Mouse (Mus musculus): Measurements from ENCODE around the gene Ocln. TPM values are rescaled to one million over a fixed set of nuclear protein-coding genes. Genes with fewer than 3 reads are reported as not detected.

Ocln gene
- total and polyA plus RNA-seq, 3 experiments: 0.27 TPM; not detected in 2

DNA sequence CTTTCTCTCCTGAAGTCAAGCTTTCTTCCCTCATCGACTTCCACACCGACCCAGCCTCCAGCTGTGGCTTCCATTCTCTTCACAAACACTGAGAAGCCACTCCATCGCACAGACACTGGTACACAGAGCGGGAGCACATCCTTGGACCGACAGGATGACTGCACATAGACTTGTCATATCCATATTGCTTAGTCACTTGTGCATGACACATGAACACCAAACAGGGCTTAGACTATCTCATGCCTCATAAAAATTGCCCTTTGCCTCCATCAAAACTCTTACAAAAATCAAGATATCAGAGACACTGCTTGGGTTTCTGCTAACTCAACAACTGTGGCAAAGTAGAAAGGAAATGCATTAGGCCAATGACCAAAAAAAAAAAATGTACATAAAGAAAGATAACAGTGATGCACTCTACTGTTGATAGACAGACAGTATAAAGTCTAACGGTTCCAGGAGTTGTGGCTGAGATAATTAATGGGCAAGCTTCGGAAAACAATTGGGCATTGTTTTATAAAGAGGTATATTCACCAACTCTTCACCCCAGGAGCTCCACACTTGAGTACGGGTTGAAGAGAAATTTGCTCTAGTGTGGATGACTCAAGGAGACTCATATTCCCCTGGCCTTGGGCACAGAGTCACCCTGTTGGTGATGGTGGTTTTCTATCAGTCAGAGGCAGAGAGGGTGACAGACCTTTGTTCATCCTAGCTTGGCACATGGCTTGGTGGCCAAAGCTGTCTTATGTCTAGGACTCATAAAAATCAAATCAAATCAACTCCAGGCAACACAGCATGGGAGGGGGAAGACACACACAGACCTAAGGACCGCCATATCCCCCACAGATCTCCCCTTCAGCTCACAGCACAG, 30.6 kb downstream of the Ocln start:
- no peak overlapping the region for H3K4me3 ChIP-seq (ENCODE audit: low read depth, low read length)
- ATAC-seq (ENCODE audit: extremely low read depth, insufficient number of reproducible peaks, low FRiP score, poor library complexity, severe bottlenecking) (no peak), DNase-seq (ENCODE audit: low spot score) (no peak)

DNA sequence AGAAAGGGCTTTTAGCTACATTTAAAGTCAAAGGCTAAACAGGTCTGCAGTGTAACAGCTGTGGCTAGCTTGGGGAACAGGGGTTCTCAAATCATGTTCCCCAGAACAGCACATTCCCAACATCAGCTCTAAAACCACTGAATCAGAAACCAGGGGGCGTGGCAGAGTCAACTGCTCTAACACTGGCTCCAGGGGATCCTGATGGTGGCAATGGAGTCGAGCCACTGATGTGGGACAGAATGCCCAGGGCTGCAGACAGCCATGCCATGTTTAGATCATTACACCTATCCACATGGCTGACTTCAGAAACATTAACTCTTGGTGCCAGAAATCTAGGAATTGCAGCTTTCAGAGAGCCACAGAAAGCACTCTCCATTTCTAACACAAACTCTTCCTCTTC, 33.4 kb downstream of the Ocln start:
- no peak for DNase-seq (ENCODE audit: low spot score)
- Histone ChIP-seq H3K27me3 (ENCODE audit: insufficient read depth, low read length) (peaks cover 17% of the 10 kb centered on the region), H3K36me3 (replicated peaks) (no peaks in the 10 kb centered on the region), H3K4me1 (ENCODE audit: insufficient read depth, low read depth, low read length) (peaks cover 4% of the 10 kb centered on the region), H3K4me3 (ENCODE audit: low read depth, low read length) (no peak overlapping the region), H3K9me3 (replicated peaks) (no peaks in the 10 kb centered on the region)
- ATAC-seq (ENCODE audit: extremely low read depth, insufficient number of reproducible peaks, low FRiP score, poor library complexity, severe bottlenecking): no peak
- TF ChIP-seq POLR2AphosphoS5 (IDR thresholded peaks at IDR 0.05; ENCODE audit: insufficient replicate concordance, low read depth, low read length): no peak
- TF ChIP-seq TAL1 (conservative IDR thresholded peaks at IDR 0.05; ENCODE audit: low read depth, low read length): no peak
- TF ChIP-seq GATA1 (IDR thresholded peaks at IDR 0.05; ENCODE audit: borderline replicate concordance, low read length): no peak

More for the DNA sequence above, 30.6 kb downstream of the Ocln start:
- no peaks in the 10 kb centered on the region for H3K36me3 ChIP-seq (replicated peaks)
- peaks cover 13% of the 10 kb centered on the region for H3K27me3 ChIP-seq (ENCODE audit: insufficient read depth, low read length)
- H3K4me1 ChIP-seq (ENCODE audit: insufficient read depth, low read depth, low read length): peaks cover 4% of the 10 kb centered on the region
- H3K9me3 ChIP-seq (replicated peaks): no peaks in the 10 kb centered on the region
- TF ChIP-seq POLR2AphosphoS5 (IDR thresholded peaks at IDR 0.05; ENCODE audit: insufficient replicate concordance, low read depth, low read length) (no peak), TAL1 (conservative IDR thresholded peaks at IDR 0.05; ENCODE audit: low read depth, low read length) (no peak), GATA1 (IDR thresholded peaks at IDR 0.05; ENCODE audit: borderline replicate concordance, low read length) (no peak), CTCF (IDR thresholded peaks at IDR 0.05; ENCODE audit: low read depth, low read length) (no peak), GATA2 (IDR thresholded peaks at IDR 0.05; ENCODE audit: borderline replicate concordance, low read depth, low read length) (no peak)

DNA sequence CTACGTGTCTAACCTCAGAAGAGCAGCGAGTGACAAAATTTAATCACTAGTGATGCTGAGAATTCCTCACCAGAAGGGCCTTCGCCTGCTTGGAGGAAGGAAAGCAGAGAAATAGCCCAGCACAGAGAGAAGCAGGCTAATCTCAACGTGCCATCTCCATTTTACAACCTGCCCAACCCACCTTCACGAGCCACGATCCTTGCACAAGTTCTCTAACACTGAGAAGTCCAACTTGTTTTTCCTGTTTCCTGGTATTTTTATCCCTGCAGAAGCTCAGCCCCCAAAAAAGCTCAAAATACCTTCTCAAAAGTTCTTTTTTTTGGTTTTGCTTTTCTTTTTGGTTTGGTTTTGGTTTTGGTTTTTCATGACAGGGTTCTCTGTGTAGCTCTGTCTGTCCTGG, 34.3 kb downstream of the Ocln start:
- peaks cover 15% of the 10 kb centered on the region for H3K27me3 ChIP-seq (ENCODE audit: insufficient read depth, low read length)
- peaks cover 4% of the 10 kb centered on the region for H3K4me1 ChIP-seq (ENCODE audit: insufficient read depth, low read depth, low read length)
- H3K9me3 ChIP-seq (replicated peaks): no peaks in the 10 kb centered on the region
- no peak overlapping the region for H3K4me3 ChIP-seq (ENCODE audit: low read depth, low read length)
- TF ChIP-seq TAL1 (conservative IDR thresholded peaks at IDR 0.05; ENCODE audit: low read depth, low read length): no peak
- TF ChIP-seq GATA2 (IDR thresholded peaks at IDR 0.05; ENCODE audit: borderline replicate concordance, low read depth, low read length): no peak
- TF ChIP-seq POLR2AphosphoS5 (IDR thresholded peaks at IDR 0.05; ENCODE audit: insufficient replicate concordance, low read depth, low read length): no peak
- TF ChIP-seq CTCF (IDR thresholded peaks at IDR 0.05; ENCODE audit: low read depth, low read length): no peak
- no peak for TF ChIP-seq GATA1 (IDR thresholded peaks at IDR 0.05; ENCODE audit: borderline replicate concordance, low read length)
- no peaks in the 10 kb centered on the region for H3K36me3 ChIP-seq (replicated peaks)
- no peak for ATAC-seq (ENCODE audit: extremely low read depth, insufficient number of reproducible peaks, low FRiP score, poor library complexity, severe bottlenecking)
- DNase-seq (ENCODE audit: low spot score): no peak

DNA sequence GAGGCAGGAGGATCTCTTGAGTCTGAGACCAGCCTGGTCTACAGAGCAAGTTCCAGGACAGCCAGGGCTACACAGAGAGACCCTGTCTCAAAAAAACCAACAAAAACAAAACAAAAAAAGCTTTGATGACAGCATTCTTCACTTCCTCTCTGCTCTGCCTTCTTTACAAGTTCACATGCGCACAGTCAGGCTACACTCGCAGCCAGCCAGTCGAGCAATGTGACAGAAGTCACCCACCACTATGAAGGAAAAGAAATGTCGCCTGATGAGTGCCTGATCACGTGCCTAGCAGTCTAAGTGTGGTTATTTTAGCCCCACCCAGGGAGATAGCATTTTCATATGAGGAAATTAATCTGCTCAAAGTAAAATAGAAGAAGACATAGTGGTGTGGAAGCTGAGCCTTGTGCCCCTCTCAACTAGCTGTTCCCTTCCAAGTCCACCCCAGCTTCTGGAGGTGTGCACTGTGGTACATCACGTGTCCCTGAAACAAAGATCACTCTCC, 34.8 kb downstream of the Ocln start:
- no peak for DNase-seq (ENCODE audit: low spot score)
- H3K27me3 ChIP-seq (ENCODE audit: insufficient read depth, low read length): peaks cover 10% of the 10 kb centered on the region
- TF ChIP-seq GATA2 (IDR thresholded peaks at IDR 0.05; ENCODE audit: borderline replicate concordance, low read depth, low read length) (no peak), CTCF (IDR thresholded peaks at IDR 0.05; ENCODE audit: low read depth, low read length) (no peak), POLR2AphosphoS5 (IDR thresholded peaks at IDR 0.05; ENCODE audit: insufficient replicate concordance, low read depth, low read length) (no peak), TAL1 (conservative IDR thresholded peaks at IDR 0.05; ENCODE audit: low read depth, low read length) (no peak), GATA1 (IDR thresholded peaks at IDR 0.05; ENCODE audit: borderline replicate concordance, low read length) (no peak)

DNA sequence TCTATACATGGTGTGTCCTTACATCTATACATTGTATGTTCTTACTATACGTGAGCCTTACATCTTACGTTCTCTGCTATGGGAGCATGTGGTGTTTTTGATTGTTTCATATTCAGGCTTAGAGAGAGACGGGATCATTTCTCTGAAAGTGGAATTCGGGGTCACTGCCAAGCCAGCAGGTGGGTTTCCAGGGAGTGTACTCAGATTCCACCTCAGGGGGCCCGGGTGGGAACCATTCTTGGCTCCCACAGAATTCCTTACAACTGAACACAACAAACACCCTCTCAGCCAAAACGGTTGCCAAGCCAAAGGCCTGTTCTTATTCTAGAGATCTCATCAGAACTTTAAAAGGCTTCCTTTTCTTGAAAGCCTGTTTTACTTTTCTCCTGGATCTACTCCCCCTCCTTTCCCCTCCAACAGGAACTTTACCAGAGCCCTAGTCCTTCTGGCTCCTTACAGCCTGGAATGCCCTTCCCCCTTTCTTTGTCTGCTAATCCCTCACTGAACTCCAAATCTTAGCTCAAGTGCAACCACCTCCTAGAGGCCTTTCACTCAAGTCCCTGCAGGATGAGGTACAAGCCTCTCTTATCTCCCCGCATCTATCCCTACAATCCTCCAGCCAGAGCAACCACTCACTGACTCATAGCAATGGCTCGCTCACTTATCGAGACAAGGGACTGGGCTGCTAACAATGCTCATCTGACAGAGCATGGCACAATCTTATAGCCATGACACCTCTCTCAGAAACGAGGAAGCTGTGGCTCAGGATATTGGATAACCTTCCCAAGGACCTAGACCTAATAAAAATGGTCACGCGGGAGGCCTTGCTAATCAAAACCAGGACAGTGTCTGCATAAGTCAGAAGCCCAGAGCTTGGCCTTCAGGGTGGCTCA, 36.1 kb downstream of the Ocln start:
- no peaks in the 10 kb centered on the region for H3K9me3 ChIP-seq (replicated peaks)
- no peak for ATAC-seq (ENCODE audit: extremely low read depth, insufficient number of reproducible peaks, low FRiP score, poor library complexity, severe bottlenecking)
- no peaks in the 10 kb centered on the region for H3K36me3 ChIP-seq (replicated peaks)
- no peak for DNase-seq (ENCODE audit: low spot score)
- peaks cover 7% of the 10 kb centered on the region; the same call in 1 of the 2 replicates for H3K27me3 ChIP-seq (ENCODE audit: insufficient read depth, low read length)
- H3K4me3 ChIP-seq (ENCODE audit: low read depth, low read length): no peak overlapping the region
- TF ChIP-seq GATA1 (IDR thresholded peaks at IDR 0.05; ENCODE audit: borderline replicate concordance, low read length): no peak
- TF ChIP-seq GATA2 (IDR thresholded peaks at IDR 0.05; ENCODE audit: borderline replicate concordance, low read depth, low read length): no peak
- no peak for TF ChIP-seq POLR2AphosphoS5 (IDR thresholded peaks at IDR 0.05; ENCODE audit: insufficient replicate concordance, low read depth, low read length)
- TF ChIP-seq CTCF (IDR thresholded peaks at IDR 0.05; ENCODE audit: low read depth, low read length): no peak
- TF ChIP-seq TAL1 (conservative IDR thresholded peaks at IDR 0.05; ENCODE audit: low read depth, low read length): no peak
- peaks cover 4% of the 10 kb centered on the region for H3K4me1 ChIP-seq (ENCODE audit: insufficient read depth, low read depth, low read length)

More for the DNA sequence above, 34.8 kb downstream of the Ocln start:
- no peak for ATAC-seq (ENCODE audit: extremely low read depth, insufficient number of reproducible peaks, low FRiP score, poor library complexity, severe bottlenecking)
- H3K36me3 ChIP-seq (replicated peaks): no peaks in the 10 kb centered on the region
- no peak overlapping the region for H3K4me3 ChIP-seq (ENCODE audit: low read depth, low read length)
- no peaks in the 10 kb centered on the region for H3K9me3 ChIP-seq (replicated peaks)
- peaks cover 4% of the 10 kb centered on the region for H3K4me1 ChIP-seq (ENCODE audit: insufficient read depth, low read depth, low read length)

Data from G1E (cell line).